Mouse (Mus musculus): ENCODE results near the gene Ang4. TPM values are rescaled to one million over a fixed set of nuclear protein-coding genes. Genes with fewer than 3 reads are reported as not detected.
A peak's percentile ranks its signal among the peaks of the same experiment; 100 is the strongest.

Ang4 gene
- total RNA-seq (2021), result not detected
- long read RNA-seq, result 0 reads

- DNase-seq (ENCODE audit: low spot score in 2 of 2), result no peak
These were observed at the start of gene Ang4 for GRCm38 (mm10) chr14:51773490-51773889. TSS of gene Ang4 (minus strand) at chr14:51773590.

- DNase-seq (ENCODE audit: low spot score in 2 of 2), result no peak
These were observed 26.4 kb upstream of the Ang4 start, which contains the start of gene AY358078 for GRCm38 (mm10) chr14:51799746-51800145. TSS of gene AY358078 (plus strand) at chr14:51800046.

GRCm38 (mm10) chr14:51794106-51794505 lies 20.7 kb upstream of the Ang4 start:
- DNase-seq (ENCODE audit: low spot score in 2 of 2), result no peak

GRCm38 (mm10) chr14:51789196-51789595 lies 15.8 kb upstream of the Ang4 start:
- no peak for DNase-seq (ENCODE audit: low spot score in 2 of 2)

- DNase-seq (ENCODE audit: low spot score in 2 of 2), result no peak
These were observed 13.7 kb upstream of the Ang4 start for GRCm38 (mm10) chr14:51787061-51787460.

- DNase-seq (ENCODE audit: low spot score in 2 of 2), result no peak
These were observed 12.9 kb upstream of the Ang4 start for GRCm38 (mm10) chr14:51786335-51786734.

- no peak for DNase-seq (ENCODE audit: low spot score in 2 of 2)
These were observed 5.6 kb upstream of the Ang4 start for GRCm38 (mm10) chr14:51778865-51779481.

GRCm38 (mm10) chr14:51777791-51778190 lies 4.4 kb upstream of the Ang4 start:
- DNase-seq (ENCODE audit: low spot score in 2 of 2), result peak in 1 of 2 experiments; percentile 5

GRCm38 (mm10) chr14:51771378-51771777 lies 2.0 kb downstream of the Ang4 start:
- peak in 1 of 2 experiments; percentile 3 for DNase-seq (ENCODE audit: low spot score in 2 of 2)

- no peak for DNase-seq (ENCODE audit: low spot score in 2 of 2)
These were observed 17.4 kb downstream of the Ang4 start for GRCm38 (mm10) chr14:51755944-51756343.

GRCm38 (mm10) chr14:51740347-51741170 lies 32.8 kb downstream of the Ang4 start:
- peak in 1 of 2 experiments; percentile 11 for DNase-seq (ENCODE audit: low spot score in 2 of 2)

GRCm38 (mm10) chr14:51739150-51739993 lies 34.0 kb downstream of the Ang4 start:
- no peak for DNase-seq (ENCODE audit: low spot score in 2 of 2)

- DNase-seq (ENCODE audit: low spot score in 2 of 2), result peak; percentile 8 to 19
These were observed 34.8 kb downstream of the Ang4 start for GRCm38 (mm10) chr14:51738411-51739149.

GRCm38 (mm10) chr14:51737967-51738366 lies 35.4 kb downstream of the Ang4 start:
- peak in 1 of 2 experiments; percentile 8 for DNase-seq (ENCODE audit: low spot score in 2 of 2)

- DNase-seq (ENCODE audit: low spot score in 2 of 2), result no peak
These were observed 56.3 kb downstream of the Ang4 start, which contains the start of gene Gm5800 for GRCm38 (mm10) chr14:51717083-51717482. TSS of gene Gm5800 (minus strand) at chr14:51717183.

Other genes starting within 250 kb of the Ang4 start
- gene Gm5622, start 220.8 kb downstream of the Ang4 start, total RNA-seq (2021), result under 1 TPM in 1 of 2 experiments, not detected in 1; 0.20 TPM
- gene Gm17175, start 199.5 kb downstream of the Ang4 start, total RNA-seq (2021), result not detected
- not detected for gene Gm17174, start 181.5 kb downstream of the Ang4 start, total RNA-seq (2021)
- not detected for gene Gm17078, start 162.3 kb downstream of the Ang4 start, total RNA-seq (2021)
- gene Gm4181, start 137.9 kb downstream of the Ang4 start, total RNA-seq (2021), result not detected
- gene Gm17079, start 78.1 kb downstream of the Ang4 start, total RNA-seq (2021), result not detected
- not detected for gene Gm5800, start 56.4 kb downstream of the Ang4 start, total RNA-seq (2021)
- gene AY358078, start 26.5 kb upstream of the Ang4 start, total RNA-seq (2021), result not detected
- gene Ear6, start 80.1 kb upstream of the Ang4 start, total RNA-seq (2021), result not detected
- 10 to 100 TPM; 29.8 to 44.0 TPM for gene Mettl17, start 111.3 kb upstream of the Ang4 start, total RNA-seq (2021)
- gene Slc39a2, start 119.3 kb upstream of the Ang4 start, total RNA-seq (2021), result 1 to 10 TPM; 4.9 to 5.1 TPM
- gene Ndrg2, start 140.6 kb upstream of the Ang4 start, total RNA-seq (2021), result 100 to 1,000 TPM; 488 to 494 TPM
- gene Tppp2, start 144.8 kb upstream of the Ang4 start, total RNA-seq (2021), result not detected
- not detected for gene Rnase13, start 149.2 kb upstream of the Ang4 start, total RNA-seq (2021)
- gene Arhgef40, start 211.1 kb upstream of the Ang4 start, total RNA-seq (2021), result 10 to 100 TPM; 53.4 to 59.6 TPM
- under 1 TPM in 1 of 2 experiments, not detected in 1; 0.51 TPM for gene Tmem253, start 242.1 kb upstream of the Ang4 start, total RNA-seq (2021)
- 10 to 100 TPM; 43.5 to 45.0 TPM for gene Zfp219, start 247.1 kb upstream of the Ang4 start, total RNA-seq (2021)